Mouse (Mus musculus): ENCODE results near the gene Tectb. TPM values are rescaled to one million over a fixed set of nuclear protein-coding genes. Genes with fewer than 3 reads are reported as not detected.

Gene Tectb
- not detected in 2 replicates for total RNA-seq (2023)

DNA sequence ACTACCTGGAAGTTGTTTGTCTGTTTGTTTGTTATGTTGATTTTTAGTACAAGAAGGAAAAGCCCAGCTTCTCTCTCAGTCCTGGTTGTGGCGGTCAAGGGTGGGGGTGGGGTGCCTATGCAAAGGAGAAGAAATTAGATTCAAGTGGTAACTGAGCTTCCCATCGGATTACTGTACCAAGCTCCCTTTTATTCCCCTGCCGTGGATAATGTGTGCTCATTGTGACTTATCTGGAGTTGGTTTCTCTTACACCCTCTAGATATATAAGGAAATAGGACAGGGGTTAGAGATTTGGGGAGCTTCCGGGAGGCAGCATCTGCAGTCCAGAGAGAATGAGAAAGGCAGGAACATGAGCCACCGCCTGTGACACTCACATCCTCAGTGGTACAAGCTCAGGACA, at the start of gene Tectb:
Tectb (plus strand) TSS at position 301 of the 400 bp plus-strand sequence.

DNA sequence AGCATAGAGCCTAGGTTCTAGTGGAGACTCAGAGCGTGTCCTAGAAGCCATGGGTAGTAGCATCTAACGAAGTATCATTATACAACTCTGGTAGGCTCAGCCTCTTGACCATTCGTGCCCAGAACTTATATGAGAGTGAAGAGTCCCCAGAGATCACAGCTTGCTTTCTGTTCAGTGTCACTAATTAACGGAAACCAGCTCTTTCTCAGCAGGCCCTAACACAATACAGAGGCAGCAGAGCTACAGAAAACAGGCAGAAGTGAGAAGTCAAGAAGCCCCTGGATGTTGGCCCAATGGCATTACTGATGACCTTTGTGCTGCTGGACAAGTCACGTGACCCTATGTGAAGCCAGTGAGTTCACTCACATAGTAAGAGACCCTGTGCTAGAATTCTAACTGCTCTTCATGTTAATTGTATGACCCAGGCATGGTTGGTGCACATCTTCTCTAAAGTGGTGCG, 60.7 kb downstream of the Tectb start, which contains the start of gene Gucy2g:
Gucy2g (minus strand) TSS at position 51 of the 460 bp plus-strand sequence.

Other genes starting within 250 kb of the Tectb start
- gene Gpam, start 53.5 kb upstream of the Tectb start, total RNA-seq (2023), result 2.5 and 3.3 TPM in 2 replicates
- not detected in 2 replicates for gene Gucy2g, start 60.5 kb downstream of the Tectb start, total RNA-seq (2023)
- 45.4 and 51.4 TPM in 2 replicates for gene Acsl5, start 71.2 kb downstream of the Tectb start, total RNA-seq (2023)
- 18.9 and 24.2 TPM in 2 replicates for gene Zdhhc6, start 135.3 kb downstream of the Tectb start, total RNA-seq (2023)
- 36.4 and 53.6 TPM in 2 replicates for gene Vti1a, start 135.6 kb downstream of the Tectb start, total RNA-seq (2023)

All from neutrophil, adult 65 days (primary cell).